Comparison of ENCODE assay signal across 10 mouse cellular contexts in the genomic region with DNA sequence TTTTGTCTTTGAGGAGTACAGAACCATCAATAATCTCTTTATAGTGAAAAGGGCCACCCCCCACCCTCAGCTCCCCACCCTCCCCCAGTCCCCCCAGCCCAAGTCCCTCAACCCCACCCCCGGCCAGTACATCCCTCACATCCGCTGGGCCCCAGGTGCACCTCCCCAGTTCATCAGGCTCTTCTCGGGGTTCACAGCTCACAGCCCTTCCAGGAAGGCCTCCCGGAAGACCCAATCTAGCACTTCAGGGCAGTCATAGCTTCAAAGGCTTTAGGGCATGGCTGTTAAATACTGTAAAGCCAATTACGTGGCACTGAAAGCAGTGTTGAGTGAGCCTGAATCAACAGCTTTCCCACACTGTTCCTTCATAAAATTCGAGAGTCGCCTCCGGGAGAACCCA. TPM values are rescaled to one million over a fixed set of nuclear protein-coding genes. Genes with fewer than 3 reads are reported as not detected.
DNase-seq lines count a peak whose midpoint lies in the region; ATAC-seq and TF ChIP-seq lines count a peak whose summit lies in the region.
"Had no signal": no experiment of that assay in that cellular context is flagged by ENCODE, and none has a peak within 500 bp of the region (broad histone marks: within the 10 kb centered on the region; RNA-seq: fewer than 3 reads in every experiment).

No protein-coding gene starts in this region.

- WGBS in kidney, postnatal 0 days: 26% methylated on average over 8 of the region's 8 CpGs
- WGBS in embryonic facial prominence, embryonic 15.5 days: 50% methylated on average over 8 of the region's 8 CpGs
- WGBS in neural tube, embryonic 13.5 days: 28% methylated on average over 8 of the region's 8 CpGs

- H3K27me3 ChIP-seq in kidney, postnatal 0 days (ENCODE audit: insufficient read depth, low read length): no peaks in the 10 kb centered on the region
- H3K27me3 ChIP-seq in embryonic facial prominence, embryonic 15.5 days: peaks cover 13% of the 10 kb centered on the region
- peaks cover 12% of the 10 kb centered on the region for H3K27me3 ChIP-seq in neural tube, embryonic 13.5 days

- peaks cover 7% of the 10 kb centered on the region; the same call in 1 of the 2 replicates for H3K36me3 ChIP-seq in kidney, postnatal 0 days (ENCODE audit: insufficient read depth, low read length)
- H3K36me3 ChIP-seq in embryonic facial prominence, embryonic 15.5 days: peaks cover 10% of the 10 kb centered on the region
- H3K36me3 ChIP-seq in neural tube, embryonic 13.5 days: peaks cover 16% of the 10 kb centered on the region
- H3K36me3 ChIP-seq: intestine, embryonic 15.5 days; liver, embryonic 13.5 days had no signal

- H3K4me1 ChIP-seq in kidney, postnatal 0 days (replicated peaks; ENCODE audit: insufficient read depth, low read length): peaks cover 13% of the 10 kb centered on the region; the same call in 1 of the 2 replicates
- peaks cover 12% of the 10 kb centered on the region for H3K4me1 ChIP-seq in embryonic facial prominence, embryonic 15.5 days
- peaks cover 32% of the 10 kb centered on the region for H3K4me1 ChIP-seq in neural tube, embryonic 13.5 days (replicated peaks)

- H3K4me3 ChIP-seq in kidney, postnatal 0 days (replicated peaks; ENCODE audit: low read depth, low read length): no peak overlapping the region
- 0 out of 2 replicates have a peak overlapping the region, but pooled peaks have one; percentile 25 for H3K4me3 ChIP-seq in embryonic facial prominence, embryonic 15.5 days (replicated peaks)
- H3K4me3 ChIP-seq in neural tube, embryonic 13.5 days: 0 out of 2 replicates have a peak overlapping the region, but pooled peaks have one; percentile 21
- H3K4me3 ChIP-seq: intestine, embryonic 15.5 days; liver, embryonic 13.5 days; midbrain, embryonic 12.5 days had no signal

- no peak for TF ChIP-seq CTCF in kidney, postnatal 0 days (IDR thresholded peaks at IDR 0.05; ENCODE audit: low read depth)

- H3K9me3 ChIP-seq in kidney, postnatal 0 days (replicated peaks; ENCODE audit: low read length): no peaks in the 10 kb centered on the region
- no peaks in the 10 kb centered on the region for H3K9me3 ChIP-seq in embryonic facial prominence, embryonic 15.5 days (replicated peaks)
- peaks cover 9% of the 10 kb centered on the region; the same call in 1 of the 2 replicates for H3K9me3 ChIP-seq in neural tube, embryonic 13.5 days
- H3K9me3 ChIP-seq: intestine, embryonic 15.5 days had no signal

- peak overlapping the region; percentile 44 for H3K4me2 ChIP-seq in kidney, postnatal 0 days (ENCODE audit: low read length)
- 0 out of 2 replicates have a peak overlapping the region, but pooled peaks have one; percentile 38 for H3K4me2 ChIP-seq in embryonic facial prominence, embryonic 15.5 days (replicated peaks)
- H3K4me2 ChIP-seq in neural tube, embryonic 13.5 days: peak overlapping the region; percentile 47
- H3K4me2 ChIP-seq: intestine, embryonic 15.5 days; liver, embryonic 13.5 days; midbrain, embryonic 12.5 days had no signal

- no peak for ATAC-seq in kidney, postnatal 0 days (replicated peaks; ENCODE audit: low FRiP score, low read depth)
- no peak for ATAC-seq in embryonic facial prominence, embryonic 15.5 days (ENCODE audit: insufficient number of reproducible peaks, low FRiP score, low TSS enrichment, low read depth)
- ATAC-seq in neural tube, embryonic 13.5 days (ENCODE audit: low read depth): no peak
- ATAC-seq: intestine, embryonic 15.5 days had no signal

- DNase-seq in kidney, postnatal 0 days (ENCODE audit: low spot score): no peak
- no peak for DNase-seq in kidney, postnatal 4 days
- peak; percentile 66 for DNase-seq in CD4-positive, CD25-positive, alpha-beta regulatory T cell, adult 2 months (ENCODE audit: low read depth, low spot score)
- no peak for DNase-seq in T-cell, adult 2 months (ENCODE audit: low spot score)
- DNase-seq in embryo, embryonic 10 days (ENCODE audit: low spot score): no peak
- DNase-seq: liver, embryonic 13.5 days had no signal

- H3K9ac ChIP-seq in kidney, postnatal 0 days (ENCODE audit: low read depth, low read length): 0 out of 2 replicates have a peak overlapping the region, but pooled peaks have one; percentile 27
- no peak overlapping the region for H3K9ac ChIP-seq in embryonic facial prominence, embryonic 15.5 days
- H3K9ac ChIP-seq in neural tube, embryonic 13.5 days: no peak overlapping the region
- H3K9ac ChIP-seq: intestine, embryonic 15.5 days; liver, embryonic 13.5 days; midbrain, embryonic 12.5 days had no signal

- no peak overlapping the region for H3K27ac ChIP-seq in kidney, postnatal 0 days
- no peak overlapping the region for H3K27ac ChIP-seq in embryonic facial prominence, embryonic 15.5 days (replicated peaks)
- no peak overlapping the region for H3K27ac ChIP-seq in neural tube, embryonic 13.5 days (replicated peaks)
- H3K27ac ChIP-seq: intestine, embryonic 15.5 days; liver, embryonic 13.5 days; midbrain, embryonic 12.5 days had no signal

RNA-seq across cellular contexts. Expression of a gene that starts 5.7 kb away (rescaled TPM):
- polyA plus RNA-seq in kidney, postnatal 0 days (2015; fragmentation: Nextera tagmentation; extraction: Ambion mirVana): 2.9 TPM in 2 replicates
- polyA plus RNA-seq in embryonic facial prominence, embryonic 15.5 days (2015; fragmentation: Nextera tagmentation; extraction: Ambion mirVana): 4.2 and 5.1 TPM in 2 replicates
- 1.8 TPM in 2 replicates for polyA plus RNA-seq in neural tube, embryonic 13.5 days (2015; fragmentation: Nextera tagmentation; extraction: Ambion mirVana)

RNA-seq across cellular contexts. Expression of a gene that starts 29.6 kb away (rescaled TPM):
- polyA plus RNA-seq in kidney, postnatal 0 days (2015; fragmentation: Nextera tagmentation; extraction: Ambion mirVana): 13.3 and 13.5 TPM in 2 replicates
- polyA plus RNA-seq in embryonic facial prominence, embryonic 15.5 days (2015; fragmentation: Nextera tagmentation; extraction: Ambion mirVana): 17.8 and 18.9 TPM in 2 replicates
- 32.5 TPM in 2 replicates for polyA plus RNA-seq in neural tube, embryonic 13.5 days (2015; fragmentation: Nextera tagmentation; extraction: Ambion mirVana)
